In the genomic region with DNA sequence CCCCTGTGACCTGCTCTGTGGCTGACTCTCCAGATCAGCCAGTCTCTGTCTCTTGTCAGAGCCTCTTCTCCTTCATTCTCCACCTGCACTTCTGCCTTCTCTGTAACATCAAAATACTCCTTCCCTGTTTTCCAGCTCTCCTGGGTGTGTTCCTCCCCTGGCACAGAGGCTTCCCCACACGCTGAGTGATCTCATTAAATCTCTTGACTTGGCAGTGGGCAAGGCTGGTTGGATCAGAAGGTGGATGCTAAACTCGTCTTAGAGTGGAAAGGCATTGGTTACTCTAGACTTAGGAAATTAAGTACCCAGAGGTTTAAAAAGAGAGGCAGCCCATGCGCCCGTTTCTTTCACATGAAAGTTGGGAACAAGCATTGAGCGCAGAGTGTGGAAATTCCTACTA, we compare ENCODE assay signal across 14 mouse cellular contexts.
"Had no signal": no experiment of that assay in that cellular context is flagged by ENCODE, and none has a peak within 500 bp of the region (broad histone marks: within the 10 kb centered on the region; RNA-seq: fewer than 3 reads in every experiment).

No protein-coding gene starts in this region.

- DNase-seq: gastrocnemius, postnatal 14 days; gastrocnemius, postnatal 36 days; heart, adult 11 months; heart, adult 2 months; heart, postnatal 14 days; heart, postnatal 36 days; kidney, adult 18-20 months; kidney, adult 8-10 months; kidney, postnatal 10 days; kidney, postnatal 25 days; kidney, postnatal 4 days; liver; liver, embryonic 13.5 days; liver, postnatal 0 days had no signal
